Mouse (Mus musculus) left cerebral cortex, postnatal 4 days (tissue): Measurements from ENCODE around the gene Abhd6. TPM values are rescaled to one million over a fixed set of nuclear protein-coding genes. Genes with fewer than 3 reads are reported as not detected.
A peak's percentile ranks its signal among the peaks of the same experiment; 100 is the strongest.

ENCODE experiments used
- DNase-seq: peaks from one replicate; pipeline ENCODE4 v3.0.0-alpha.2; 2022
- intact Hi-C: fragments of 180-260 bp; cut with DNase I; formaldehyde crosslinking; loops from one replicate; pipeline ENCODE4 v1.15.1; 2025
- total RNA-seq, 2 experiments: library from RNA; stranded (reverse); gene quantifications; 2 replicates each; pipeline ENCODE4 v1.2.3; 2021

Gene Abhd6
- total RNA-seq, 2 experiments from 2014 or later, result 25.5 to 27.3 TPM

GRCm38 (mm10) chr14:8052661-8053060 is 50.0 kb downstream of the Abhd6 start:
- intact Hi-C loops, result no loop called here
- no peak for DNase-seq

- intact Hi-C loops, result no loop called here
- DNase-seq, result no peak
These were observed 51.8 kb downstream of the Abhd6 start for GRCm38 (mm10) chr14:8054310-8055102.

GRCm38 (mm10) chr14:8056076-8056475 is 53.4 kb downstream of the Abhd6 start:
- DNase-seq, result no peak
- intact Hi-C loops, result no loop called here

- intact Hi-C loops, result no loop called here
- no peak for DNase-seq
These were observed 57.2 kb downstream of the Abhd6 start for GRCm38 (mm10) chr14:8059938-8060337.

GRCm38 (mm10) chr14:8062076-8062475 is 59.4 kb downstream of the Abhd6 start:
- intact Hi-C loops, result no loop called here
- DNase-seq, result no peak

- intact Hi-C loops, result no loop called here
- no peak for DNase-seq
These were observed 60.0 kb downstream of the Abhd6 start for GRCm38 (mm10) chr14:8062537-8063301.

- DNase-seq, result no peak
These were observed 61.4 kb downstream of the Abhd6 start for GRCm38 (mm10) chr14:8063835-8064785.

GRCm38 (mm10) chr14:8080165-8080679 is 77.5 kb downstream of the Abhd6 start, which contains the start of gene Rpp14:
TSS of gene Rpp14 (plus strand) at chr14:8080367.
- peak; percentile 95 for DNase-seq
- intact Hi-C loops, result no loop called here

More at GRCm38 (mm10) chr14:8063835-8064785, 61.4 kb downstream of the Abhd6 start:
- intact Hi-C loops, result no loop called here

- no peak for DNase-seq
- intact Hi-C loops, result no loop called here
These were observed 78.0 kb downstream of the Abhd6 start for GRCm38 (mm10) chr14:8080718-8081117.

- intact Hi-C loops, result no loop called here
- no peak for DNase-seq
These were observed 80.2 kb downstream of the Abhd6 start for GRCm38 (mm10) chr14:8082949-8083348.

- intact Hi-C loops, result no loop called here
- DNase-seq, result no peak
These were observed 86.3 kb downstream of the Abhd6 start for GRCm38 (mm10) chr14:8089016-8089415.

GRCm38 (mm10) chr14:8092573-8092972 is 89.9 kb downstream of the Abhd6 start:
- no peak for DNase-seq
- intact Hi-C loops, result loop anchor here (5.0 to 10.0 kb wide), 3 partner anchors 70 to 252 kb away; partner anchors contain the start of gene Acox2

GRCm38 (mm10) chr14:8093427-8093826 is 90.7 kb downstream of the Abhd6 start:
- no peak for DNase-seq
- intact Hi-C loops, result loop anchor here (5.0 to 10.0 kb wide), 3 partner anchors 69 to 251 kb away; partner anchors contain the start of gene Acox2

- no peak for DNase-seq
- intact Hi-C loops, result loop anchor here (5.0 to 10.0 kb wide), 3 partner anchors 67 to 250 kb away; partner anchors contain the start of gene Acox2
These were observed 92.3 kb downstream of the Abhd6 start for GRCm38 (mm10) chr14:8094931-8095561.

- DNase-seq, result no peak
- intact Hi-C loops, result loop anchor here (10.0 kb wide), 2 partner anchors 159 to 249 kb away; partner anchors contain the start of gene Acox2
These were observed 92.9 kb downstream of the Abhd6 start for GRCm38 (mm10) chr14:8095562-8095950.

- DNase-seq, result peak; percentile 91
- intact Hi-C loops, result loop anchor here (10.0 kb wide), 2 partner anchors 157 to 247 kb away; partner anchors contain the start of gene Acox2
These were observed 95.4 kb downstream of the Abhd6 start, which contains the start of gene Pxk for GRCm38 (mm10) chr14:8097978-8098686. TSS of gene Pxk (plus strand) at chr14:8098211.

GRCm38 (mm10) chr14:8098687-8098995 is 95.9 kb downstream of the Abhd6 start:
- intact Hi-C loops, result loop anchor here (10.0 kb wide), 2 partner anchors 156 to 246 kb away; partner anchors contain the start of gene Acox2
- no peak for DNase-seq

- intact Hi-C loops, result loop anchor here (10.0 kb wide), 2 partner anchors 155 to 245 kb away; partner anchors contain the start of gene Acox2
- DNase-seq, result no peak
These were observed 96.9 kb downstream of the Abhd6 start for GRCm38 (mm10) chr14:8099561-8100021.

- DNase-seq, result no peak
- intact Hi-C loops, result no loop called here
These were observed 99.2 kb downstream of the Abhd6 start for GRCm38 (mm10) chr14:8101886-8102285.
